Mouse (Mus musculus) heart, postnatal 14 days (tissue): Measurements from ENCODE around the gene Pth2. TPM values are rescaled to one million over a fixed set of nuclear protein-coding genes. Genes with fewer than 3 reads are reported as not detected.
A peak's percentile ranks its signal among the peaks of the same experiment; 100 is the strongest.

Experiments
- DNase-seq, 2 experiments: peaks; one replicate each; pipeline ENCODE4 v3.0.0; 2021 to 2022
- intact Hi-C: fragments of 180-260 bp; cut with DNase I; formaldehyde crosslinking; loops from one replicate; pipeline ENCODE4 v1.15.1; 2025
- long read RNA-seq, 2 experiments: library from polyadenylated mRNA; stranded (forward); transcript quantifications; one replicate each; pipeline ENCODE4 v2.0.0; 2021
- total RNA-seq, 2 experiments: library from RNA; stranded (reverse); gene quantifications; 2 replicates each; pipeline ENCODE4 v1.2.3; 2021

The Pth2 gene
- not detected for total RNA-seq
- long read RNA-seq, experiment 1: 0 reads
- long read RNA-seq, experiment 2: 0 reads

DNA sequence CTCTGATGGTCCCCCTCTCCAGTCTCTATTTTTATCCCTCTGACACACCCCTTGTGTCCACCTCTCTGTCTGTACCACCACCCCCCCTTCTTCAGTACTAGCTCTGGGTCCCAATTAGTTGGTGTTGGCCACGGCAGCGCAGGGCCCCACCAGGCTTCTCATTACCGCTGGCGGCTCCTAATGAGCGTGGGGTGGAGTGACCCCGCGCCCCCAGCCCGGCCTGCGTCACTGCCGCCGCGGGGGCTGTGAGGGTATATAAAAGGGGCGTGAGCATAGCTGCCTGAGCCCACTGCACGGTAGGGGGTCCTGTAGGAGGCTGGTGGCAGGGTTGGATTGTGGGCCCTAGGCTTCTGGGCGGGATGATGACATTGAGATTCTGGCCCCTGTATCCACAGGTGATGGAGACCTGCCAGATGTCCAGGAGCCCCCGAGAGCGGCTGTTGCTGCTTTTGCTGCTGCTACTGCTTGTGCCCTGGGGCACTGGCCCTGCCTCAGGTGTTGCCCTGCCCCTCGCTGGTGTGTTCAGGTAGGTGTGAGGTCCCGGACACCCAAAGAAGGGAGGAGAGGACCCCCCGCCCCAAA lies at the start of gene Pth2:
Gene Pth2 (plus strand): TSS at position 100 of the 582 bp plus-strand sequence.
- DNase-seq: no peak
- intact Hi-C loops: no loop called here

DNA sequence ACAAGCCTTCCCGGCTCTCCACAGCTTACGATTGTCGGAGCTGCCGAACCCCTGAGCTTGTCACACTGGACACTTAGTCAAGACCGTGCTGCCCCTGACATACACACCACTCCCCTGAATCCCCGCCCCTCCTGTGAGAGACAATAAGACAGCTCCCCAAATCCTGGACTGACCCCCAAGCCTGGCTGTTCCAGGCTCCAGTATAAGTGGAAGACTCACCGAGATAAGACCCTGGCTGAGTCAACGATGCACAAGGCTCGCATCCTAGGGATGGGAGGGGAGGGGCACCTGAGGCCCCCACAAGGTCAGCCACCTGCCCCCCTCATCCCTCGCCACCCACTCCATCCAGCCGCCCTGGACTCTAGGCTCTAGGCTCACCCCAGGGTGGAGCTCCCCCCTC lies 48.9 kb upstream of the Pth2 start:
- no peak for DNase-seq
- intact Hi-C loops: loop anchor here (5.0 kb wide), 1 partner anchor 150 kb away; no protein-coding TSS in a partner anchor

DNA sequence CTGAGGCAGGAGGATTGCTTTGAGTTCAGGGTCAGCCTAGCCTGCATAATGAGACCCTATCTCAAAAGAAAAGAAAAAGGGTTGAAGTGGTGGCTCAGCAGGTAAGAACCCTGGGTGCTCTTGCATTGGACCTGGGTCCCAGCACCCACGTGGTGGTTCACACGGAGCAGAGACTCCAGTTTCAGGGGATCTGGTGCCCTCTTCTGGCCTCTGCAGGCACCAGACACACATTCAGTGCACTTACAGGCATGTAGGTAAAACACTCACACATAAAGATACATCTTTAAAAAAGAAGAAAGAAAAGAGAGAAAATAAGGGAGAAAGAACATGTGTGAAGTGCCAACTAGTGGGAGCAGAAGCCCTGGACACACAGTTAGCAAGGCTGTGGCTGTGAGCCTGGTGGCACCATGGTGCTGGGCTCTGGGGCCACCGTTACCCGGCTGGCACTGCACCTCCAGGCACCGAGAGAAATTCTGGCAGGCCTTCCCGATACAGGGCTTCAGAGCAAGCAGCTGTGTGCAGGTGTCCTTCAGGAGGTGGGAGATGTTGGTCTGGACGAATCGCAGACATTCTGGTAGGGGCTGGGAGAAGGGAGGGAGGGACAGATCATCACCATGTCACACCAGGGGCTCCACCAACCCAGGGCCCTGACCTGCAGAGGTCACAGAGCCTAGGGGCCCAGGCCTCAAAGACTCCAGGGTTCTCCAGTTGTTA lies 47.2 kb upstream of the Pth2 start:
- intact Hi-C loops: loop anchor here (5.0 kb wide), 1 partner anchor 151 kb away; no protein-coding TSS in a partner anchor
- DNase-seq: no peak

DNA sequence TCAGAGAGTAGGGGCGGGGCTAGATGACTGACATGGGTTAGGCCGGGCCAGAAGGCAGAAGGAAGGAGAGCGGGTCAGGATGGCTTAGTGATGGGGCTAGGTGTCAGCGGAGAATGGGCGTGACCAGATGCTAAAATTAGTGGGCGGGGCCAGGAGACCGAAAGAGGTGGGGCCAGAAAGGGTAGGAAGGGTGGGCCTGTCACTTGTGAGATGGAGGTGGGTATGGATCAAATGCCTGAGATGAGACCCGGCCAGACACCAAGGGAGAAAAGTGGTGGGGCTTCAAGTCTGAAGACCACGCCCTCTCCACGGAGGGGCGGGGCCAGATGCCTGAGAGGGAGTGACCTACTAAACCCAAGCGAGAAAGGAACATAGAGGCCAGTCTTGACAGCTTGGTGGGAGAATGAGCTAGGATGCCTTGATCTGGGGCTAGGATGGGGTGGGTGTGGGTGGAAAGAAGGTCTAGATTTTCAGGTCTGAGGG lies 46.2 kb upstream of the Pth2 start:
- intact Hi-C loops: loop anchor here (5.0 kb wide), 1 partner anchor 152 kb away; no protein-coding TSS in a partner anchor
- peak in 1 of 2 experiments; percentile 52 for DNase-seq

DNA sequence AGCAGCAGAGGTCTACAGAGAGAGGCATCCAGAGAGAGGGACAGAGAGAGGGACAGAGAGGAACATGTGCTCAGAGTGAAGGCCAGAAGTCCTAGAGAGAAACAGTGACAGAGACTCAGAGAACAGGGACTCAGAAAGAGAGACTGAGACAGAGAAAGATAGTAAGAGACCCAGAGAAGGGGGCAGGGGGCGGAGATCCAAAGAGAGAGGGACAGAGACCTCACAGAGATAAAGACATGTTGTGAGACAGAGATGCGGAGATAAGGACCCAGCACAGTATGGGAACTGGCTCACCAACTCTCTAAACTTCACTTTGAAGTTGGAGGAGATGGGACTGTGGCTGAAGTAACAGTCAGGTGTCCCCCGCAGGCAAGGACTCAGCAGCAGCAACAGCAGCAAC lies 45.4 kb upstream of the Pth2 start:
- DNase-seq: no peak
- intact Hi-C loops: no loop called here

DNA sequence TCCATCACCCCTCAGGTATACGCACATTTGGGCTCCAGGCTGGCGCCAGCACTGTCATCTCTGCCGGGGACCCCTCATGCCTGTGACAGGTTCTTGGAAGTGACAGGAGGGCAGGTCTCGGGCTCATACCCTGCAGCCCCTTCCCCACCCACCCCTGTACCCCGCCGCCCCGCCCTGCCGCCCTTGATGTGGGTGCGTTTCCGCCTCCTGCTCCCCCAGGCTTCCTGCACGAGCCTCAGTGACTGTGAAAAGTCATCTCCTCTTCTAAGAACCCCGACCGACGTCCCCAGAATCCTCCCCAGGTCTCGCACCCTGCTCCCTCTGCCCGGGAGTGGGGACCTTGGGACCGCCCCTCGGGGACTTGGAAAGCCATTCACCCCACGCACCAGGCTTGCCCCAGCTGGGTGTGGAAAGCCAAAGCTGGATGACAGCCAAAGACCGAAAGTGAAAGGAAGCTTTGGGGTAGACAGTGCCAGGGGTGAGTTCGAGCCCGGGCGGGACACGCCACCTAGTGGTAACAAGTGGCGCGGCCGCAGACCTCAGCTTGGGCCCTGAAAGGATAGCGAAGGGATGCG lies 44.7 kb upstream of the Pth2 start, which contains the start of the genes Gm45713 and Flt3l:
Gene Gm45713 (minus strand): TSS at position 239 of the 575 bp plus-strand sequence.
Gene Flt3l (minus strand): TSS at position 440 of the 575 bp plus-strand sequence.
- intact Hi-C loops: loop anchor here (1.0 kb wide), 1 partner anchor 56 kb away; no protein-coding TSS in a partner anchor
- peak; percentile 93 to 97 for DNase-seq

DNA sequence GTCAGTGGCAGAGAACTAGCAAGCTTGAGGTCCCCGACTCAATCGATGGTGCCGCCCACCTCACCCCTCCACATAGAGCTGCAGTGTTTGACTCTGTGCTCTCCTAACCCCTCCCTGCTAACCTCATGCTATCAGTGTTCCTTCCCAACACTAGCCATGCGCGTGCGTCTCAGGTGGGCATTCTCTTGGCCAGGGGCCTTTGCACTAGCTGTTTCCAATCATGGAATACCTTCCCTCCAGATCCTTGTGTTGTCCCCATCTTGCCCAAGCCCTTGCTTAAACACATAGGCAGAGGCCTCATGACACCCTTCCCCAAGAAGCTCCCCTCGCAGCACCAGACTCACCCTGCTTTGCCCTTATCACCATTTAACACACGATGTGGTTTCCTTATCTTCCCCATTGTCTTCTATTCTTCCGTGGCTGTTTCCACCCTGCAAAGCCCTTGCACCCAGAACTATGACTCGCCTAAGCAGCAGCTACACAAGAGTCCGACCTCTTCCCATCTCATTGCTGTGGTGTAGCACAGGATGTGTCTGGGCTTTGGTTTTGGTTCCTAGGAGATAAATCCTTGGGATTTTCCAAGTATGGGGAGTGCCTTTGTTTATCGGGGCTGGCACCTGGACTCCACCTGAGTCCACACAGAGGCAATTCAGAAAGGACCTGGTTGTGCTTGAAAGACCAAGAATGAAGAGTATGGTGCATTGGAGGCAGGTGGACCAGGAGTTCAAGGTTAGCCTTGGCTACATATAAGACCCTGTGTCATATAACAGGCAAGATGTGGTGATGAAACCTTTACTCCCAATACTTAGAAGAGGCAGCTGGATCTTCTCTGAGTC lies 43.4 kb upstream of the Pth2 start:
- intact Hi-C loops: no loop called here
- no peak for DNase-seq

DNA sequence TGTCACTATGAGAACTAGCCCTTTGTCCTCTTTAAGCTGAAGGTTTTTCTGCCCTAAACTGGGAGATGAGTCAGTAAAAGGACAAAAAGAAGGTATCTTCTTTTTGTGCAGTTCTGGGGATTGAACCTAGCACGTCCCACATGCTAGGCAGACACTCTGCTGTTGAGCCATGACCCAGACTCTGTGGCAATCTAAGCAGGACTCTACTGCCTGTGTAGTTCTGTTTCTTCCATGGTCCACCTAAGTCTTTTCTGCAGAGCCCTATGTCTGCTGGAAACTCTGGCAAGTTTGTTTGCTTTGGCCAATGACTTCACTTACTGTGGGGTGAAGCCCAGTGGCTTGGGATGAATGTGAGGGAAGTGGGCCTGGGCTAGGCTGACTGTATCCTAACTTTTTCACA lies 42.4 kb upstream of the Pth2 start:
- intact Hi-C loops: no loop called here
- no peak for DNase-seq

DNA sequence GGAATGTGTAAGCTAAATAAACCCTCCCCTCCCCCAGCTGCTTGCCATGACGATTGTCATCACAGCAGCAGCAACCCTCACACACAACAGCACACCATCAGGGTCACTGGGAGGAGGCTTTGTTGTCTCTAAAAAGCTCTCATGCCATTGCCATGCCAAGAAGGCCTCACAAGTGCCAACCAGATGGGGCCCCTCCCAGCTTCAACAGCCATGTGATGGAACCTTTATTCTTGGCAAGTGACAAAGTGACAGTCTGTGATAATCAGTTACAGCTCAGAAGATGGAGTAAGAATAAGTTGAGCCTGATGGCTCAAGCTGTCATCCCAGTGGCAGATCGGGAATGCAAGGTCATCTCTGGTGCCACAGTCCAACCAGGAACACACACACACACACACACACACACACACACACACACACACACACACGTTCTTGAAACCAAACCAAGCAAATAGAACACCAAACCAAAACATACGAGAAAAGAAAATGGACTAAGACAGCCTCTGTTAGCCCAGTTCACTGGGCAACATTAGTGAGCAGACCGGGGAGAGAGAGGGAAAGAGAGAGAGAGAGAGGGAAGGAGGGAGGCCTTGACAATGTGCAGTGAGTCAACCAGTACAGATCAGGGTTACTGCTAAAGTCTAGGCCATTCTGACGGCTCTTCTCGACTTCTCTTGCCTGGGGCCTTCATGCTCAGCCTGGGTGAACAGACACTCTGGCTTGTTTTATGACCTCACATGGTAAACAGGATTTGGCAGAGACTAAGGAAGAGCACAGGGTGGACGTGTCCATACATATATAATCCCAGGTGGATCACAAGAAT lies 40.7 kb upstream of the Pth2 start:
- intact Hi-C loops: no loop called here
- DNase-seq: no peak

DNA sequence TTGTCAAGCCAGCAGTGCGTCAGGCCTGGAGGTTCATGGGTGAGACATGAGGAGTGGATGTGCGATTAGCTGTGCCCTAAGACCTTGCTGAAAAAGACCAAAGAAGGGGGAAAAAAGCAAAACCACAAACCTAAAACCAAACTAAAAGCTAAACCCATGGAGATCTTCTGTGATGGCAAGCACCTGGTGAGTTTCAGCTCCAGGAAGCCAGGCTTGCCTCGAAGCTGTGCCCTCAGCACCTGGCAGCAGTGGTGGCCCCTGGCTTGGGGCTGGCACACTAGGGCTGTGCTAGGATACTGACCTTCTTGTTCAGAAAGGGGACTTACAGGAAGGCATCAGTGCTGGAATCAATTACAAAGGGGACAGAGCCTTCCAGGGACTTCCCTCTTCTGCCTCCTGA lies 39.5 kb upstream of the Pth2 start:
- intact Hi-C loops: no loop called here
- no peak for DNase-seq

DNA sequence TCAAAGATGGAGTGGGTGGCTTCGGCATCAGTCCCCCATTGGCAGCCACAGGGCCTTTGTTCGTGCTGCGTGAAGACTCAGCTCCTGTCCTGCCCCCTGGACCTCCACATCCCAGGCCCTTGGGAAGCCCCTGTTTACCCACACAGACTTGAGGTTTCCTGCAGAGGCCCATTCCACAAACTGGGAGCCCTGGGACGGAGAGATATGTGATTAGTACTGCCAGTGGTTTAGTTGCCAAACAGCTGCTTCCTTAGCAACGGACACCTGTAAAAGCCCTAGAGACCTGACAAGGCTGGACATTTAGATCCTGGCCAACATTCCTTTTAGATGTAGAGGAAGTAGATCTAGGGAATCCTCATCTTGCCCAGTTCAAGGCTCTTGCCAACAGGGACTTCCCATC lies 38.9 kb upstream of the Pth2 start:
- intact Hi-C loops: no loop called here
- no peak for DNase-seq

DNA sequence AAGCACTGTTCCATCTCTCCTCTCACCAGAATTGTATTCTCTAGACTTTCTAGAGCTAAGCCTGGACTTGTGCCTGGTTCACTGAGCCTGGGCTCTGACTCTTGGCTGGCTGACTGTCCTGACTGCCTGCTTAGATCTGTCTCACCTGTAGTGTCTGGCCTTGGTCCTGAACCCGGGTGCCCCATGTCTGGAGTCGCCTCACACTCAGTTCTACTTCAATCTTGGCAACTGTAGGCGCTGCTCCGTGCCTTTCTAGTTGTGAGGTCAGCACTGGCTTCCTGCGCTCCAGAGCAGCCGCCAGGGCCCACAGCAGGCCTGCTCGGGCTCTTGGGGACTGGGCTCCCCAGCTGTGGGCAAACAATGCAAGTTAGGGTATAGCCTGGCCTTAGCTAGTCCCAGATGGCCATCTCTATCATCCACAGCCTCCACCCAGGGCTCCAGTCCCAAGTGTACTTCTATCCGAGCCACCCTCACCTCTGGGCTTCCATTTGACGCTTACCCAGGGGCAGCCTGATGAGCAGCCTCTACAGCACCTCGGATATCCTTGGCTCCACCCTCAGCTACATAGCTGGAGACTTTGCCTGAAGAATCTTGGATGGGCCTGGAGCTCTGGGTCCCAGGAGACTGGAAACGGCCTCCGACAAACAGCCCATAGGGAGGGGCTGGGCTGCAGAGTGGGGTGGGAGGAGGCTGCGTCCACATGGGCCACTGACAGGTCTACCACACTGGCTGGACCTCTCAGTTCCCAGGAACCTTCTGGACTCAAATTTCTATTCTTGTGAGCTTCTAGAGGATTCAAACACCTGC lies 36.2 kb upstream of the Pth2 start:
- DNase-seq: peak; percentile 35 to 45
- intact Hi-C loops: no loop called here

DNA sequence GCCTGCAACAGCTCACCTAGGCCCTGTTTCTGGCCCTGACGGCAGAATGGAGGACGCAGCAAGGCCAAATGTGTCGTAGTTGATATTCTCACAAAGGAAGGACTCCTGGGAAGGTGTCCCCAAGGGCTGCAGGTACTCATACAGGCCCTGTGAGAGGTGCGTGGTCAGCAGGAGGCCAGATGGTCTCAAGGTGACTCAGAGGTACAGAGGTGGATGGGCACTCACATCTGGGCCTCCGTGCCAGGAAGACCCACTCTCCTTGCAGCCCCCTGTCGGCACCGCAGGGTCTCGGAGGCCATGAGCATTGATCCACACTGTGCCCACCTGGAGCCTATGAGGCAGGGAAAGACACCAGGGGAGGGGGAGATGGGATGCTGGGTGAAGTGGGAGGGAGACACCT lies 35.3 kb upstream of the Pth2 start:
- intact Hi-C loops: no loop called here
- DNase-seq: no peak

DNA sequence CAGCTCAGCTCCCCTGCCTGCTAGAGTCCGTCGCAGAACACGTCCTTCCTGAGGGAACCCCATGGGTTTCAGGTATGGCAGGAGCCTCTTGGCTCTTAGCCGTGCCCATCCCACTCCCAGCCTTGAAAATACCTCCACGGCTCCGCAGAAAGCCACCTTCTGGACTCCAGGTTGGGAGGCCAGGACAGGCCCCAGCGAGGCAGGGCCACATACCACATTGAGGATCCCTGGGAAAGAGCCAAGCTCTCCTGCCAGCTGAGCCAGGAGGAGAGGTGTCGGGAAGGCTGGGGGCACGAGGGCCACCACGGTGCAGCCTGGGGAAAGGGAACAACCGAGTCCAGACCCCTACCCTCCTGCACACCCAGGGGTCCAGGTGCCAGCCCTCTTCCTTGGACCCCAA lies 33.5 kb upstream of the Pth2 start:
- no peak for DNase-seq
- intact Hi-C loops: no loop called here

DNA sequence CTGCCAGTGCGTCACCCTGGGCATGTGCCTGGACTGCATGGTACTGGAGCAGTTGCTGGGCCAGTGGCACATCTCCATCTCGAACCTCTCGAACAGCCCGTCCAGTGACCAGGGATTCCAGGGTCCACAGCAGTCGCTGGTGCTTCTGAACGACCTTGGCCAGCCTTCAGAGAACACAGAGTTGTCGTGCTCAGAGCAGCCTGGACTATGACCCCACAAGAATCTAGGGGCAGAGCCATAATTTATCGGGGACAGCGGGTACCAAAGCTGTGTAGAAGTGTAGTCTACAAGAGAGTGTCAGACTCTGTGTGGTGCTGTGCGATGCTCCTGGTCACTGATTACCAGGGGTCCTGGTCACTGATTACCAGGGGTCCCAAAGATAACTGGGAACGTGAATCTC lies 32.9 kb upstream of the Pth2 start:
- intact Hi-C loops: no loop called here

DNA sequence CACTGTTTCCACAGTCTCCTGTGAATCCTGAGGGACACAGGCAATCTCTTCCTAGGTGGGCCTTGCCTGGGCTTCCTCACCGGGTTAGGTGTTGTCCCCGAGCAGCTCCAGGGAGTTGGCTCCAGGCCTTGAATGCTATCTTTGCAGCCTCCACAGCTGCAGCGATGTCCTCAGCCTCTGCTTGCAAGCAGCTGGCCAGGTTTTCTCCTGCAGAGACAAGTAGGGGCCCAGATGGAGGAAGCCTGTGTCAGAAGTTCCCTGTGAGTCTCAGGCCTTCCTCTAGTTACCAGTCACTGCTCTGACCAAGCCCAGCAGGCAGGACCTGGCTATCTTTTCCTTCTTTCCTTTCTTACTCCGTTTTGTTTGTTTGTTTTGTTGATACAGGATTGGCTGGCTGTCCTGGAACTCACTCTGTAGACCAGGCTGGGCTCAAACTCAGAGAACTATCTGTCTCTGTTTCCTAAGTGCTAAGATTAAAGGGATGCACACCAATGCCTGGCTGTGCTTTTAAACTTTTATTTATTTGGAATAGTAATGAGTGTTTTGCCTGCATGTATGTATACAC lies 32.2 kb upstream of the Pth2 start:
- DNase-seq: peak; percentile 46 to 51

More for the DNA sequence above, 32.9 kb upstream of the Pth2 start:
- no peak for DNase-seq

DNA sequence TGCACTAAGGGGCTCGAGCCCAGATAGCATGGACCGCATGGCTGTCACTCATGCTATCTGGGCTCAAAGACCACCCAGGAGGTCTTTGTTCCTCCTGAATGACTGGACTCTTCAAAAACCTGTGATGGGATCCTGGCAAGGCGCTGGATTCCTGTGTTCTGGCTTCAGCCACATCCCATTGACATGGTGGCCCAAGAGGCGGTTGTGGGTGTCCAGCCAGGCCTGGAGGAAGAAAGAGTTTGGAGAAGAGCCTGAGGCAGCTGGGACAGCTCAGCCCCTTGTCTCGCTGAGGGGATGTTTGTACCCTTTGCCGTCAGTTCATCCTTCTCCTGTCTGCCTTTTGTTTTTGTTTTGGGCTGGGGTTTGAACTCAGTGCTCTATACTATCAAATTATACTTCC lies 31.2 kb upstream of the Pth2 start:
- intact Hi-C loops: no loop called here
- DNase-seq: peak; percentile 57 to 66

More for the DNA sequence above, 32.2 kb upstream of the Pth2 start:
- intact Hi-C loops: no loop called here

DNA sequence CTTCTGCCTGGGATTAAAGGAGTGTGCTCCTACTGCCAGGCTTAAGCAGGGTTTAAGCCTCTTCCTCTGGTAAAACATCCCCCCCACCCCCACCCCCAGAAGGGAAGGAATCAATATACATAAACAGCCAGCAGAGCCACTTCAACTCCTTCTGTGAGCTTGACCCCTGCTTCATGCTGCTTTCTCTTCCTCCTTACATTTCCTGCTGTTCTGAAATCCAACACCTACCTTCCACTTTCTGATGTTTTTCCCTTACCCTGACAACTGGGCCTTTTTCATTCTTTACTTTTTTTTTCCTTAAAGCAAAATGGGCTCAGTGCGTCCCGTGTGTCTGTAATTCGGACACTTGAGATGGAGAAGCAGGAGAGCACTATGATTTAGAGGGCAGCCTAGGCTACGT lies 30.5 kb upstream of the Pth2 start:
- no peak for DNase-seq
- intact Hi-C loops: no loop called here
